Mouse (Mus musculus) neural tube, embryonic 11.5 days (tissue): ENCODE results near the gene Olfr160. TPM values are rescaled to one million over a fixed set of nuclear protein-coding genes. Genes with fewer than 3 reads are reported as not detected.

Source experiments
- ATAC-seq: fragments of 200-750 bp; cut with Nextera tagmentation; 2 replicates; pipeline ENCODE4 v1.8.0; 2017; ENCODE audit warnings: moderate number of reproducible peaks, mild to moderate bottlenecking, moderate TSS enrichment, moderate library complexity; ENCODE audit not compliant: insufficient read depth, low FRiP score, low TSS enrichment
- DNase-seq: peaks from one replicate; pipeline ENCODE4 v3.0.0-alpha.2; 2015; ENCODE audit warnings: low spot score
- H3K27ac ChIP-seq: fragments of 300-500 bp; sonication (generic); 2 replicates; pipeline ENCODE4 v1.5.1; 2014; ENCODE audit warnings: low read depth, mild to moderate bottlenecking, low read length
- H3K27me3 ChIP-seq: fragments of 300-500 bp; sonication (generic); 2 replicates; pipeline ENCODE4 v1.6.1; 2014; ENCODE audit warnings: mild to moderate bottlenecking, low read length, mixed read lengths; ENCODE audit not compliant: control insufficient read depth, insufficient read depth
- H3K36me3 ChIP-seq: fragments of 300-500 bp; sonication (generic); 2 replicates; pipeline ENCODE4 v1.6.1; 2014; ENCODE audit warnings: mild to moderate bottlenecking, low read length, moderate library complexity, mixed read lengths; ENCODE audit not compliant: control insufficient read depth, insufficient read depth
- H3K4me1 ChIP-seq: fragments of 300-500 bp; sonication (generic); 2 replicates; pipeline ENCODE4 v1.6.1; 2014; ENCODE audit warnings: low read length, mixed read lengths; ENCODE audit not compliant: control insufficient read depth, insufficient read depth
- H3K4me2 ChIP-seq: fragments of 300-500 bp; sonication (generic); 2 replicates; pipeline ENCODE4 v1.6.1; 2014; ENCODE audit warnings: low read depth, mild to moderate bottlenecking, moderate library complexity
- H3K4me3 ChIP-seq: fragments of 300-500 bp; sonication (generic); 2 replicates; pipeline ENCODE4 v1.5.1; 2014; ENCODE audit warnings: low read depth, low read length
- H3K9ac ChIP-seq: fragments of 300-500 bp; sonication (generic); 2 replicates; pipeline ENCODE4 v1.6.1; 2014; ENCODE audit warnings: mild to moderate bottlenecking, low read length
- H3K9me3 ChIP-seq: fragments of 300-500 bp; sonication (generic); 2 replicates; pipeline ENCODE4 v1.6.1; 2016; ENCODE audit warnings: low read length; ENCODE audit not compliant: control insufficient read depth
- WGBS: fragments of 180-500 bp; shearing (Covaris S2); extraction: QIAGEN DNeasy Blood & Tissue Kit; methylation state at CpG from one replicate; pipeline ENCODE4 v1.1.7; 2014; 5-methylcytosine and 5-hydroxymethylcytosine counted together
- polyA plus RNA-seq: library from polyadenylated mRNA; unstranded; fragments of >200 nt; fragmentation: Nextera tagmentation; extraction: Ambion mirVana; gene quantifications from 2 replicates; pipeline ENCODE4 v1.2.1, GENCODE M21; 2014

Gene Olfr160
- polyA plus RNA-seq, 1 experiment from 2014 or later, result not detected

- Histone ChIP-seq H3K27ac (no peak overlapping the region), H3K4me2 (no peak overlapping the region), H3K36me3 (no peaks in the 10 kb centered on the region), H3K4me1 (no peaks in the 10 kb centered on the region), H3K27me3 (no peaks in the 10 kb centered on the region), H3K9ac (no peak overlapping the region), H3K4me3 (no peak overlapping the region), H3K9me3 (no peaks in the 10 kb centered on the region)
- WGBS, result 56% methylated on average over 3 of the region's 3 CpGs
- ATAC-seq (no peak), DNase-seq (no peak)
These were observed 28.1 kb downstream of the Olfr160 start for GRCm38 (mm10) chr9:37687941-37688303.

DNA sequence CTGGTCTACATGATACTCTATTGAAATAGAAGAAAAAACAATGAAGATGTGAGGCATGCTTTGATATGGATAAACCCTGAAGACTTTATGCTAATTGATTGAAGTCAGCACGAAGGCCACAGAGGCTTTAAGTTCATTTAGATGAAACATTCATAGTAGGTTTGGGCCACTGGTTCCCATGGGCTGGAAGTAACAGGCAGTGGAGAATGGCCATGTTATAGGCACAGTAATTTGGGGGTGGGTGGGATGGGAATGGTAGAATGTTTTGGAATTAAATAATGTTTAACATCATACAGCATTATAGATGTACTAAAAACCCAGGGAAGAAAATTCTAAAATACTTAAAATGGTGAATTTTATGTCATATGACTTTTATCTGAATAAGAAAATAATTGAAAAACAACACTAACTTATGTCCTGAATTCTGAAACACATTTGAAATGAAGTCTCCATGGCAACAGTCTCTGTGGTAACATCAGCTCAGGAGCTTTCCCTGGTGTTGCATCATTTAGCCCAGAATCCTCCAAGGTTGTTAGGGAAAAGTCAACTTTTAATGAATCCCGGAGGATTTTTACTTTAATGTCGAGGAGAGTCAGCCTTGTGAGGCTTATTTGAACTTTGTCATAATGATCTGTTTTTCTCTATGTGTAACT lies 28.6 kb downstream of the Olfr160 start:
- Histone ChIP-seq H3K9me3 (no peaks in the 10 kb centered on the region), H3K4me2 (no peak overlapping the region), H3K9ac (no peak overlapping the region), H3K4me1 (no peaks in the 10 kb centered on the region), H3K27me3 (no peaks in the 10 kb centered on the region), H3K4me3 (no peak overlapping the region), H3K36me3 (no peaks in the 10 kb centered on the region), H3K27ac (no peak overlapping the region)
- DNase-seq (no peak), ATAC-seq (no peak)
- 81% methylated on average over 3 of the region's 3 CpGs for WGBS

DNA sequence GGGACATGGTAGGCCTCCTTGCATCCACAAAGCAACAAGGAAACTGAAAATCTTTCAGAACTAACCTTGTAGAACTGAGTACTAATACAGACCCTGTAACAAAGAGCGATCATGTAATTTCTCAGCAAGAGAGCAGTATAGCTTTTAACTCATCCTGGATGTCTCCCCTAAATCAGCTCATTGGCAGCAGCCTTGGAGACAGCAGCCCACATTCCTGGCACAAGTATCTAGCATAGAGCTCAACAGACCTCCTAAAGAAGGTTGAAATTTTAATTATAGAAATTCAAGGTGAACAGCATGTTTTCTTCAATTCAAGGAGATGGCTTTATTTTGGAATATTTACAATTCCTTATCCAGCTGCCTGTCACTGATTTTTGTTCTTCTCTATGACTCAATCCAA lies 34.9 kb downstream of the Olfr160 start:
- DNase-seq (no peak), ATAC-seq (no peak)
- H3K9me3 ChIP-seq, result no peaks in the 10 kb centered on the region
- WGBS, result 91% methylated on average over 1 of the region's 1 CpGs
- no peak overlapping the region for H3K9ac ChIP-seq
- no peaks in the 10 kb centered on the region for H3K36me3 ChIP-seq
- no peaks in the 10 kb centered on the region for H3K27me3 ChIP-seq
- H3K4me1 ChIP-seq, result no peaks in the 10 kb centered on the region
- H3K4me2 ChIP-seq, result no peak overlapping the region
- H3K27ac ChIP-seq, result no peak overlapping the region
- no peak overlapping the region for H3K4me3 ChIP-seq

GRCm38 (mm10) chr9:37675287-37675686 lies 40.8 kb downstream of the Olfr160 start:
- H3K4me2 ChIP-seq, result no peak overlapping the region
- H3K9ac ChIP-seq, result no peak overlapping the region
- no peak overlapping the region for H3K4me3 ChIP-seq
- H3K36me3 ChIP-seq, result no peaks in the 10 kb centered on the region
- H3K9me3 ChIP-seq, result no peaks in the 10 kb centered on the region
- no peak overlapping the region for H3K27ac ChIP-seq
- 91% methylated on average over 4 of the region's 4 CpGs for WGBS
- DNase-seq (no peak), ATAC-seq (no peak)
- no peaks in the 10 kb centered on the region for H3K4me1 ChIP-seq
- H3K27me3 ChIP-seq, result no peaks in the 10 kb centered on the region

- DNase-seq (no peak), ATAC-seq (no peak)
- Histone ChIP-seq H3K27me3 (no peaks in the 10 kb centered on the region), H3K9me3 (no peaks in the 10 kb centered on the region), H3K4me1 (no peaks in the 10 kb centered on the region), H3K9ac (no peak overlapping the region), H3K4me3 (no peak overlapping the region), H3K36me3 (no peaks in the 10 kb centered on the region), H3K27ac (no peak overlapping the region), H3K4me2 (no peak overlapping the region)
- 85% methylated on average over 3 of the region's 3 CpGs for WGBS
These were observed 45.8 kb downstream of the Olfr160 start for GRCm38 (mm10) chr9:37670261-37670660.

GRCm38 (mm10) chr9:37669678-37670077 lies 46.4 kb downstream of the Olfr160 start:
- Histone ChIP-seq H3K4me1 (no peaks in the 10 kb centered on the region), H3K27ac (no peak overlapping the region), H3K4me3 (no peak overlapping the region), H3K9me3 (no peaks in the 10 kb centered on the region), H3K27me3 (no peaks in the 10 kb centered on the region), H3K36me3 (no peaks in the 10 kb centered on the region), H3K9ac (no peak overlapping the region), H3K4me2 (no peak overlapping the region)
- ATAC-seq, result no peak
- 78% methylated on average over 4 of the region's 4 CpGs for WGBS
- DNase-seq, result no peak

DNA sequence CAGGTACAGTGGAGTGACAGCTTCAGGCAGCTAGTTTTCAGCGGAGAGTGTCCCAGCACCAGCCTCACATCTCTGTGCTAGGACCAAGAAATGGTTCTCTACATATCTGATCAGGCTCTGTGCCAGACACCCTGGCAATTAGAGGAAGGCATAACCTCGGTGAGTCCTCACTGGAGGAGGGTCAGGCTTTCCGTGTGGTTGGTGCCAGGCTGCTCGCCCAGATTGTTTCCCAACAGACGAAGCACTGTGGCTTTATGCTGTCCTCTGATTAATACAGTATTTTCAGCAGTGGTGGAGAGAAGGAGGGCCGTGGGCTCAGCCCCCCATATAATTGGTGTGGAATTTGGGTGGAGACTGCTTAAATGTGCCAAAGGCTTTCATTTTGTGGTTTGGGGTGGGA lies 46.9 kb downstream of the Olfr160 start, which contains the start of gene Panx3:
TSS of gene Panx3 (minus strand) at position 121 of the 400 bp plus-strand sequence.
- H3K4me1 ChIP-seq, result no peaks in the 10 kb centered on the region
- whole genome bisulfite sequencing, result 77% methylated on average over 6 of the region's 6 CpGs

DNA sequence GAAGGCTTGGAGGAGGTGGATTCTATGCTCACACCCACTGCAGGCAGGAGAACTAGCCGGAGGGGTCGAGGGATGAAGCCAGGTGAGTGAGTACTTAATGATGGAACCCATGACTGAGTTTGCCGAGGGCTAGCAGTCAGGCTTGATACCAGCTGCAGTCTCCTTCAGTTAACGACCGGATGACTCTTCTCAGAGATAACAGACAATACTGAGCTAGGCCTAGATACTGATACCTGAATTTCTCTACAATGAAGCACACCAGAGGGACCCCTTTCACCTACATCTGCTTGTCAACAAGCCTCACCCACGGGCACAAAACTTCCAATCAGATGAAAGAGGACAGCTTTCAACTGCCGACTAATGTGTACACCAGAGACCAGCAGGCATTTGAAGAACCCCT lies 50.0 kb downstream of the Olfr160 start:
- H3K4me2 ChIP-seq, result no peak overlapping the region
- H3K4me3 ChIP-seq, result no peak overlapping the region
- H3K36me3 ChIP-seq, result no peaks in the 10 kb centered on the region
- no peaks in the 10 kb centered on the region for H3K4me1 ChIP-seq
- 77% methylated on average over 7 of the region's 7 CpGs for WGBS
- no peak overlapping the region for H3K9ac ChIP-seq
- no peaks in the 10 kb centered on the region for H3K9me3 ChIP-seq
- H3K27ac ChIP-seq, result no peak overlapping the region
- DNase-seq (no peak), ATAC-seq (no peak)
- no peaks in the 10 kb centered on the region for H3K27me3 ChIP-seq

More for the DNA sequence above, 46.9 kb downstream of the Olfr160 start, which contains the start of gene Panx3:
- no peaks in the 10 kb centered on the region for H3K36me3 ChIP-seq
- no peak within 1 kb of the TSS for H3K4me2 ChIP-seq
- H3K9me3 ChIP-seq, result no peaks in the 10 kb centered on the region
- no peak within 1 kb of the TSS for H3K4me3 ChIP-seq
- DNase-seq (no peak), ATAC-seq (no peak)
- no peak within 1 kb of the TSS for H3K27ac ChIP-seq
- H3K27me3 ChIP-seq, result no peaks in the 10 kb centered on the region
- H3K9ac ChIP-seq, result no peak within 1 kb of the TSS

DNA sequence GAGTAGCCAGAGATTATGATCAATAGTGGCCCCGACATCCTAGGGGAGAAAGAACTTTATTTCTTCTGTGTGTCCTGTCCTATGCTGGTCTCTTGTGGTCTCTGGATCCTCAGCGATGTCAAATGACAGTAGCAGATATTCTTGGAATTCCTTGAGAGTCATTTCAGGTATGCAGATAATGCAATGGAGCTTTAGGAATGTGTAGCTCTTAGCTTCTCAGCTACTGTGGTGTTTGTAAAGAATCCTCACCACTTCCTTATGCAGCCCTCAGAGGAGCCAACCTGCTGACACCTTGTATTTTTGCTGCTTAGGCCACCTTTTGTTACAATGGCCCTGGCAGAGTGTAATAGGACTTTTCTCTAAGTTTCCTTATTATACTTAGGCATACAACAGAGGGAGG lies 51.4 kb downstream of the Olfr160 start:
- H3K9ac ChIP-seq, result no peak overlapping the region
- ATAC-seq, result no peak
- H3K36me3 ChIP-seq, result no peaks in the 10 kb centered on the region
- no peak for DNase-seq
- no peak overlapping the region for H3K27ac ChIP-seq
- no peaks in the 10 kb centered on the region for H3K27me3 ChIP-seq
- no peak overlapping the region for H3K4me2 ChIP-seq
- no peak overlapping the region for H3K4me3 ChIP-seq
- no peaks in the 10 kb centered on the region for H3K4me1 ChIP-seq
- H3K9me3 ChIP-seq, result no peaks in the 10 kb centered on the region
- WGBS, result 76% methylated on average over 2 of the region's 2 CpGs
